Mouse (Mus musculus): ENCODE data around the gene C2cd2. TPM values are rescaled to one million over a fixed set of nuclear protein-coding genes. Genes with fewer than 3 reads are reported as not detected.
"Not testable (repeated sequence)": the region's sequence is repeated elsewhere in the genome, so short reads cannot be mapped to it uniquely, and the experiment has no call there.

Gene C2cd2
- polyA plus RNA-seq, 1 experiment from 2014 or later: 18.4 TPM

DNA sequence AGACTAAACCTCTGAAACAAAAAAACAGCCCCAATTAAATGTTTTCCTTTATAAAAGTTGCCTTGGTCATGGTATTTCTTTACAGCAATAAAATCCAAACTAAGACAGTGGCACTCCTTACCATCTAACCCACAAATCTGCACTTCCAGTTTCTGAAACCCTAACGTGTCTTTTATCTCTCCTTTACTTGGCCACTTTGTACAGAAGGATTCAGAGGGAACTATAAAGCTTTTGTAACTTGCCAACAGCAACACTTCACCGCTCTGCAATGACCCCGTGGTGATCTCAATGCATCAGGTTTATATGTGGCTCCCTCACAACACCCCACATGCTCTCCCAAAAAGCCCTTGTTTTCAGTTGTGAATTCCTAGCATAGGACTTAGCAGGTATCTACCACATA lies 2.0 kb downstream of the C2cd2 start:
- WGBS: 87% methylated on average over 3 of the region's 3 CpGs
- DNase-seq (ENCODE audit: low spot score): no peak
- peaks cover 44% of the 10 kb centered on the region for H3K4me1 ChIP-seq
- no peaks in the 10 kb centered on the region for H3K27me3 ChIP-seq (ENCODE audit: insufficient read depth, poor library complexity, severe bottlenecking)
- H3K36me3 ChIP-seq: peaks cover 6% of the 10 kb centered on the region
- no peak overlapping the region for H3K27ac ChIP-seq
- no peaks in the 10 kb centered on the region for H3K9me3 ChIP-seq
- H3K4me3 ChIP-seq: no peak overlapping the region

DNA sequence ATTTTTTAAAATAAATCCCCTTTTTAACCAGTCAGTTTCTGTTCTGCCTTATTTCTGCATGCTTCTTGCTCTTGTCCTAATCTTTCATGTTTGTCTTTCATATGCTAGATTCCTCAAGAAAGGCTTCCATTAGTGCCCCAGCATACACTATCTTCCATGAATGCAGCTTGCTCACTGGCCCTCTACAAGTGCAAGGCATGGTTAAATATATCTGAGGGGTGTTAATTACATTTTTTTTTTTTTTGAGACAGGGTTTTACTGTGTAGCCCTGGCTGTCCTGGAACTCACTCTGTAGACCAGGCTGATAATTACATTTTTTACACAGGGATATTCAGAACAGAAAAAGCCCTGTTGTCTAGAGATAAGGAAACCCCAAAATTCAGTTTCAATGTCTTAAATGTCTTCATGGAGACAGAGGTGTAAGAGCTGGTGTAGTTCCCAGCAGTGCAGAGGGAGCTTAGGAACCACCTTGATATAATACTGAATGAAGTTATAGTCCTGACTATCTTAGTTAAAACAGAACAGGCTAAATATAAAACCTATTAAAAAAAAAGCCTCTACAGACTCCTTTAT lies 3.9 kb downstream of the C2cd2 start:
- peaks cover 44% of the 10 kb centered on the region for H3K4me1 ChIP-seq
- H3K9me3 ChIP-seq: no peaks in the 10 kb centered on the region
- H3K4me3 ChIP-seq: no peak overlapping the region
- peaks cover 14% of the 10 kb centered on the region for H3K36me3 ChIP-seq
- DNase-seq (ENCODE audit: low spot score): peak; percentile 13
- H3K27ac ChIP-seq: no peak overlapping the region
- H3K27me3 ChIP-seq (ENCODE audit: insufficient read depth, poor library complexity, severe bottlenecking): no peaks in the 10 kb centered on the region

DNA sequence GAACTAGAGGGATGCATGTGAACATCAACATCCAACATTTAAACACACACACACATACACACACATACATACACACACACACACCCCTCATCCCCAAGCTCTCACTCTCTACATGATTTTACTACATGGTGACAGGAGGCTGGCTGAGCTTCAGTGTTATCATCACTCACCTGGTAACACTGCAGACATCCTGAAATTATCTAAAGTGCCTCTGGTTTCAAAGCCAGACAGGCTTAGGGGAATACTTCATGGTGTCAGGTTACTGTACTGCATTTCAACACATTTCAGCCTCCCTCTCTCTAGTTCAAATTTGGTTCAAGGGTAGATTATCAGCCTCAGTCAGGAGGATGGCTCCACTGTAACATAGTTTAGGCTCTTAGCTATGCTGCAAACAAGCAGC lies 4.8 kb downstream of the C2cd2 start:
- H3K36me3 ChIP-seq: peaks cover 16% of the 10 kb centered on the region
- peak; percentile 85 for DNase-seq (ENCODE audit: low spot score)
- H3K4me3 ChIP-seq: no peak overlapping the region
- H3K4me1 ChIP-seq: peaks cover 49% of the 10 kb centered on the region
- no peak overlapping the region for H3K27ac ChIP-seq
- no peaks in the 10 kb centered on the region for H3K9me3 ChIP-seq
- H3K27me3 ChIP-seq (ENCODE audit: insufficient read depth, poor library complexity, severe bottlenecking): no peaks in the 10 kb centered on the region

DNA sequence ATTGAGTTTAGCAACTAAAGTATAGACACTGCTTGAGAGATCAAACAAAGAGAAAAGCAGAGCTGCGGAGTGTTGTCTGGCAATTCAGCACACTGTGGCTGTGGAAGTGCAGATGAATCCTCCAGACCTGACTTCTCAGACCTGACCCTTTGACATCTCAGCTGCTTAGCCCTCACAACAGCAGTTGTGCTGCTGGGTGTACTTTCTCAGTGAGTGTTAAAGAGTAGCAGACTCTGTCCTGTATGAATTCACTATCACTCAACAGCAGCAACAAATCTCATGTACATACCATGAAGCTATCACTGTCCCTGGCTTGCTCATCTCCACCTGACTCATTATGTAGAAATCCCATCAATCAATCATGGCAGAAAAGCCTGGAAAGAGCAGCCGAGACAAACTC lies 6.4 kb downstream of the C2cd2 start:
- Histone ChIP-seq H3K36me3 (peaks cover 32% of the 10 kb centered on the region), H3K4me3 (no peak overlapping the region), H3K27me3 (ENCODE audit: insufficient read depth, poor library complexity, severe bottlenecking) (no peaks in the 10 kb centered on the region), H3K9me3 (no peaks in the 10 kb centered on the region), H3K4me1 (peaks cover 47% of the 10 kb centered on the region), H3K27ac (no peak overlapping the region)
- peak; percentile 56 for DNase-seq (ENCODE audit: low spot score)
- WGBS: 81% methylated on average over 2 of the region's 2 CpGs

DNA sequence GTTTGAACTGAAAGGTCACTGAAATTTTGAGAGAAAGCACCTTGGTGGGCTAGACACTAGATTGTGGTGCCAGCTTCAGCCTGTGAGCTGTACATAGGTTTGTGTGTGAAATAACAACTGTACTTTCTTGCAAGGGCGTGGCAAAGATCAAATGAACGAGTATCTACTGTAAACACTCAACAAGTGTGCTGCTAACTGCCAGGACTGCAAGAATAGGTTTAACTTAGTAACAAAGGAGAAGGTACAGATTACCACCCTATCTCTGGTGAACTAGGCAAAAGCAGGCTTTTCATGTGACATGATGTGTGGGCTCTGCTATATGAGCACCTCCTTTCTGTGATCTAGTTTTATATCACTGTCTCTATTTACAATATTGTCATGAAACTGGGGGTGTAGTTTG lies 9.1 kb downstream of the C2cd2 start:
- WGBS: 79% methylated on average over 2 of the region's 2 CpGs
- no peak overlapping the region for H3K4me3 ChIP-seq
- H3K36me3 ChIP-seq: peaks cover 43% of the 10 kb centered on the region
- peak; percentile 54 for DNase-seq (ENCODE audit: low spot score)
- peaks cover 34% of the 10 kb centered on the region for H3K4me1 ChIP-seq
- H3K9me3 ChIP-seq: no peaks in the 10 kb centered on the region
- H3K27ac ChIP-seq: no peak overlapping the region
- H3K27me3 ChIP-seq (ENCODE audit: insufficient read depth, poor library complexity, severe bottlenecking): no peaks in the 10 kb centered on the region

DNA sequence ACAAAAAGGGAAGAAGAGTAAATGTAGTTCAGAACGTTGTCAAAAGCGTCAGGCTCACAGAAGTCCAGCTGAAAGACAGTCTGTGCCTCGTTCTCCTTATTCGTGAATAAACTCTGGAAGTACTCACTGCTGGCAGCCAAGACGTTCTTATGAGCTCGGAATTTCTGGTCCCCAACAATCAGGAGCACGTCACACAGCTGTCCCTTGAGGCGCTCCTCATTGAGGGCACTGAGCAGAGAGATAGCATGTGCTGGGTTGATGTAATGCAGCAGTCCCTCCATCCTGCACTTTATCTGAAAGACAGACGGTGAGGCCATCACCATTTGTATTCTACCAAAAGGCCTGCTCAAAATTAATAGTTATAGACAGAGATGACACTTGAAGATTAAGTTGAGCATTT lies 9.6 kb downstream of the C2cd2 start:
- peaks cover 43% of the 10 kb centered on the region for H3K36me3 ChIP-seq
- no peaks in the 10 kb centered on the region for H3K9me3 ChIP-seq
- DNase-seq (ENCODE audit: low spot score): peak; percentile 55
- no peak overlapping the region for H3K4me3 ChIP-seq
- no peaks in the 10 kb centered on the region for H3K27me3 ChIP-seq (ENCODE audit: insufficient read depth, poor library complexity, severe bottlenecking)
- H3K4me1 ChIP-seq: peaks cover 30% of the 10 kb centered on the region
- WGBS: 60% methylated on average over 9 of the region's 9 CpGs
- no peak overlapping the region for H3K27ac ChIP-seq

DNA sequence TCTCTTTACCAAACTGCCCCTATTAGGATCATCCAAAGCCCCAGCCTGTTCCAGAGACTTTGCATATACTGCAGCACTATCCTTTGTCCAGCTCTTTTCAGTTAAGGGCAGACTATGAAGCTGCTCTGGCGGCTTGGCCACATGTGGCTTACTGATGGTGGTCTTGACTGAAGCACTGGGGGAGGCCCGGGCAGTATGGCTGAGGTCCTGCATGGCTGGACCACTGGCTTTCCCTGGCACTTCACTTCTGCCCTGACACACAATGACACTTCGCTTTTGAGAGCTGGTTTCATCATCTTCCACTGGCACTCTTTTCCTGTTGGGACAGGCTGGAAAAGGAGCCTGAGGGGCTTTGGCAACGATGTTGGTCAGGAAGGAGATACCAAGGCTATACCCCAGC lies 10.0 kb downstream of the C2cd2 start:
- no peak overlapping the region for H3K4me3 ChIP-seq
- DNase-seq (ENCODE audit: low spot score): peak; percentile 53
- no peaks in the 10 kb centered on the region for H3K27me3 ChIP-seq (ENCODE audit: insufficient read depth, poor library complexity, severe bottlenecking)
- no peaks in the 10 kb centered on the region for H3K9me3 ChIP-seq
- peaks cover 43% of the 10 kb centered on the region for H3K36me3 ChIP-seq
- no peak overlapping the region for H3K27ac ChIP-seq
- peaks cover 28% of the 10 kb centered on the region for H3K4me1 ChIP-seq
- 88% methylated on average over 4 of the region's 4 CpGs for WGBS

DNA sequence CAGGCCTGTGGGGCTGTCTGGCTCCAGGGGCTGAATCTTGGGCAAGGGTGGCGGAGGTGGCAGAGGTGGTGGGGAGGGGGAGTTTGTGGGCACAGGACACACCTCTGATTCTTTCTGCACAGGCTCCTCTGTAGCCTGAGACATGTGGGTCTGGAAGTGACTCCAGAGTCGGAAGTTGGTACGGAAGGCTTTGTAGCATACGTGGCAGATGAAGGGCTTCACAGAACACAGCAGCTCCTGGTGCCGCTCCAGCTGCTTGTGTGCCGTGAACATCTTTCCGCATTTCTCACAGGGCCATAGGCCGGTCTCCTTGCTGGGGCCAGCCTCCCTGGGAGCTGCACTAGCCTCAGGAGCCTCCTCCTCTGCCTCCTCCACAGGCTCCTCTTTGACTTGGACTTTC lies 12.3 kb downstream of the C2cd2 start:
- Histone ChIP-seq H3K4me3 (no peak overlapping the region), H3K27ac (no peak overlapping the region), H3K4me1 (peaks cover 13% of the 10 kb centered on the region; the same call in 1 of the 2 replicates), H3K36me3 (peaks cover 38% of the 10 kb centered on the region), H3K27me3 (ENCODE audit: insufficient read depth, poor library complexity, severe bottlenecking) (no peaks in the 10 kb centered on the region), H3K9me3 (no peaks in the 10 kb centered on the region)
- peak; percentile 65 for DNase-seq (ENCODE audit: low spot score)
- WGBS: 92% methylated on average over 8 of the region's 8 CpGs

DNA sequence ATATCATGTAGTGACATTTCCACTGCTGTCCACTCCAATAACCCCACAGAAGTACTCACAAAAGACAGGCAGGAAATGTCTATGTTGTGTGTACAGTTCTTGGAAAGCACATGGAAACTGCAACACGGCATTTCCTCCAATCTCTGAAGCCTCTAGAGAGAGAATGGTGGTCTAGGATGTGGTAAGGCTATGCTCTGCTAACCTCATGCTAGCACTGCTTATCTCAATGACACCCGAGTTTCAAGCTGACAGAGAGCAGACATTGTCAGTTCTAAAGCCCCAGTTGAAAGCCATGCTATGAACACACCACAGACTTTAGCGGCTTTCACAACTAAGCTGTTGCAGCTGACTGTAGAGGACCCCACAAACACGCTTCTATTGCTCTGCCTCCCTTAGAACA lies 13.6 kb downstream of the C2cd2 start:
- H3K36me3 ChIP-seq: peaks cover 36% of the 10 kb centered on the region
- DNase-seq (ENCODE audit: low spot score): peak; percentile 79
- 32% methylated on average over 4 of the region's 4 CpGs for WGBS
- no peaks in the 10 kb centered on the region for H3K9me3 ChIP-seq
- peaks cover 13% of the 10 kb centered on the region; the same call in 1 of the 2 replicates for H3K4me1 ChIP-seq
- H3K4me3 ChIP-seq: no peak overlapping the region
- H3K27ac ChIP-seq: no peak overlapping the region
- H3K27me3 ChIP-seq (ENCODE audit: insufficient read depth, poor library complexity, severe bottlenecking): no peaks in the 10 kb centered on the region

DNA sequence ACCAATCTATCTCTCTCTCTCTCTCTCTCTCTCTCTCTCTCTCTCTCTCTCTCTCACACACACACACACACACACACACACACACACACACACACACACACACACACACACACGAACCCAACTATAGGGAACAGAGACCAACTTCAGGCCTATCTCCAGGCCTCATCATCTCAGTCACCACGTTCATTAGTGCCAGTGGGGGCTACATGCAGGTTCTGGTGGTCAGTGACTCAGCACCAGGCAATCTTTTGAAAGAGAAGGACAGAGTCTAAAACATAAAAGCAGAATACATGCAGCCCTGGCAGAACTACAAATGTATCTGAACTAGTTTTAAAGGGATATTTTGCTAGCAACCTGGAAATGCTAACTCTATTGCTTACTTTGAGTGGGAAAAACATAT lies 15.4 kb downstream of the C2cd2 start:
- not testable (repeated sequence) for H3K4me1 ChIP-seq; H3K4me3 ChIP-seq; H3K27ac ChIP-seq; H3K9me3 ChIP-seq; H3K27me3 ChIP-seq (ENCODE audit: insufficient read depth, poor library complexity, severe bottlenecking)
- H3K36me3 ChIP-seq: peaks cover 29% of the 10 kb centered on the region
- peak; percentile 2 for DNase-seq (ENCODE audit: low spot score)
- 73% methylated on average over 2 of the region's 2 CpGs for WGBS

DNA sequence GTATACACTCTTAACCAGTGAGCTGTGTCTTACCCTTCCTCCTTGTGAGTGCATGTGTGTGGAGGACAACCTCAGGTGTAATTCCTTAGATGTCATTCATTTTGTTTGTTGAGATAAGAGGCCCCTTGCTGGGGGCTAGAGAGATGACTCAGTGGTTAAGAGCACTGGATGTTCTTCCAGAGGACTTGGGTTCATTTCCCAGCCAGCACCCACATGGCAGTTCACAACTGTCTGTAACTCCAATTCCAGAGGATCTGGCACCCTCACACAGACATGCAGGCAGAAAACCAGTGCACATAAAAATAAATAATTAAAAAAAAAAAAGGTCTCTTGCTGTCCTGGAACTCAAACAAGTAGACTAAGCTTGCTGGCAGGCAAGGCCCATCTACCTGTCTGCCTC lies 20.6 kb downstream of the C2cd2 start:
- Histone ChIP-seq H3K4me3 (no peak overlapping the region), H3K36me3 (peaks cover 6% of the 10 kb centered on the region; the same call in 1 of the 2 replicates), H3K27ac (no peak overlapping the region), H3K9me3 (no peaks in the 10 kb centered on the region), H3K4me1 (no peaks in the 10 kb centered on the region), H3K27me3 (ENCODE audit: insufficient read depth, poor library complexity, severe bottlenecking) (no peaks in the 10 kb centered on the region)
- DNase-seq (ENCODE audit: low spot score): peak; percentile 70

DNA sequence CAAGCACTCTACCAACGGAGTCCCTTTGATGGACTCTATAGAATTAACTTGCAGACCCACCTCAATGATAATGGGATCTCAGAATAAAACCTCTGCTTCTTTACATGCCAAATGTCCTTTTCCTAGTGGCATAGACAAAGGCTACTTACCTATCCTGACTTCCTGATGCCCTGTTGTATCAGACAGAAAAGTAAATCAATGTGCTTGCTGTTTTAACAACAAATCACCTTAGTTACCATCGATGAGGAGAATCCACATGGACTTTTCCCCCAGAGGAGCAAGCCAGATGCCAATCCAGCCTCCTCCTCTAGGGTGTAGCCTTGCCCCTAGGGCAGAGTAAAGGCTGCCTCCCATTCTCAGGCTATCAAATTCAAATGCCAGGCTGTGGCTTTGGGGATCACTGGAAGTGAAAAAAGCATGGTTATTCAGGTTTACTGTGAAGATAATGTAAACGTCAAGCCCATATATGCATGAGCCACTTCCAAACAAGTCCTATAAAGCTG lies 21.9 kb downstream of the C2cd2 start:
- Histone ChIP-seq H3K36me3 (peaks cover 6% of the 10 kb centered on the region; the same call in 1 of the 2 replicates), H3K27ac (no peak overlapping the region), H3K4me3 (no peak overlapping the region), H3K9me3 (no peaks in the 10 kb centered on the region), H3K4me1 (no peaks in the 10 kb centered on the region), H3K27me3 (ENCODE audit: insufficient read depth, poor library complexity, severe bottlenecking) (no peaks in the 10 kb centered on the region)
- no peak for DNase-seq (ENCODE audit: low spot score)
- WGBS: 81% methylated on average over 3 of the region's 3 CpGs

DNA sequence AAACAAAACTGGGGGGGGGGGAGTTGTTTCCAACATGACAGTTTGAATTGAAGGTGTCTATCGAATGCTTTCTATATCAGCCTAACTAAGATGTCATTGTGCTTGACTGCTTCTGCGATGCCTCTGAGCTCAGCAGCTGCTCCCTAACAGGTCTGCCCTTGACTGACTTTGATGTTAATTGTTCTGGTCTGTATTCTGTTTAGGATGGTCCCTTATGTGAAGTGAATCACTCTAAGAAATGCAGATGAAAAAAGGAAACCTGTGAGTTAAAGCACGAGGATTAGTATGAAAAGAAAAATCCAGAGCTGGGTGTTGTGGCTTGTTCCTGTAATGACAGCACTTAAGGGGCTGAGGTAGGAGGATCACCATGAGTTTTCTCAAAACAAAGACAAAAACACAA lies 26.6 kb downstream of the C2cd2 start:
- DNase-seq (ENCODE audit: low spot score): no peak
- H3K4me3 ChIP-seq: no peak overlapping the region
- 80% methylated on average over 3 of the region's 3 CpGs for WGBS
- no peaks in the 10 kb centered on the region for H3K27me3 ChIP-seq (ENCODE audit: insufficient read depth, poor library complexity, severe bottlenecking)
- no peak overlapping the region for H3K27ac ChIP-seq
- H3K36me3 ChIP-seq: no peaks in the 10 kb centered on the region
- no peaks in the 10 kb centered on the region for H3K9me3 ChIP-seq
- H3K4me1 ChIP-seq: 0 out of 2 replicates have a peak, but pooled peaks cover 7% of the 10 kb centered on the region

DNA sequence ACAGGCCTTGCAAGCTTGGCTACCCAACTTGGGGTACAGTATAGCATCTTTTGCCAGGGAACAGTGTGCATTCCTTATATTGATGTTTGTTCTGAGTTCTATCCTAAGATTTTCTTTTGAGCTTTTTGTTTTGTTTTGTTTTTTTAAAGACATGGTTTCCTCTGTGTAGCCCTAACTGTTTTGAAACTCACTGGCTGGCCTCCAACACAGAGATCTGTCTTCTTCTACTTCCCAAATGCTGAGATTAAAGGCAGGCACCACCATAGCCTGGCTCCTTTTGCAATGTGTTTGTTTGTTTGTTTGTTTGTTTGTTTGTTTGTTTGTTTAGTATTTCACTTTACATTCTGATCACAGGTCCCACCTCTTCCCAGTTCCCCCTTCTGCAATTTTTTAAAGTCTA lies 32.2 kb downstream of the C2cd2 start:
- no peak for DNase-seq (ENCODE audit: low spot score)
- no peaks in the 10 kb centered on the region for H3K36me3 ChIP-seq
- no peak overlapping the region for H3K27ac ChIP-seq
- no peaks in the 10 kb centered on the region for H3K9me3 ChIP-seq
- H3K27me3 ChIP-seq (ENCODE audit: insufficient read depth, poor library complexity, severe bottlenecking): no peaks in the 10 kb centered on the region
- 0 out of 2 replicates have a peak, but pooled peaks cover 7% of the 10 kb centered on the region for H3K4me1 ChIP-seq
- no peak overlapping the region for H3K4me3 ChIP-seq

All from heart, embryonic 10.5 days (tissue).